Mouse (Mus musculus) midbrain, embryonic 11.5 days (tissue): ENCODE data around the gene Usp37. TPM values are rescaled to one million over a fixed set of nuclear protein-coding genes. Genes with fewer than 3 reads are reported as not detected.
"Not testable (repeated sequence)": the region's sequence is repeated elsewhere in the genome, so short reads cannot be mapped to it uniquely, and the experiment has no call there.

ENCODE experiments used
- ATAC-seq: fragments of 200-750 bp; cut with Nextera tagmentation; 2 replicates; pipeline ENCODE4 v1.8.0; 2017; ENCODE audit warnings: moderate TSS enrichment, moderate library complexity; ENCODE audit not compliant: low FRiP score
- DNase-seq: peaks from one replicate; pipeline ENCODE4 v3.0.0; 2015; ENCODE audit warnings: low spot score; ENCODE audit errors: missing footprints
- H3K27ac ChIP-seq: fragments of 300-500 bp; sonication (generic); 2 replicates; pipeline ENCODE4 v1.5.1; 2014; ENCODE audit warnings: low read depth, low read length
- H3K27me3 ChIP-seq: fragments of 300-500 bp; sonication (generic); 2 replicates; pipeline ENCODE4 v1.6.1; 2014; ENCODE audit warnings: mild to moderate bottlenecking, low read length, moderate library complexity, mixed read lengths; ENCODE audit not compliant: control insufficient read depth, insufficient read depth
- H3K36me3 ChIP-seq: fragments of 300-500 bp; sonication (generic); 2 replicates; pipeline ENCODE4 v1.6.1; 2014; ENCODE audit warnings: mild to moderate bottlenecking, low read length, moderate library complexity, mixed read lengths; ENCODE audit not compliant: control insufficient read depth, insufficient read depth
- H3K4me1 ChIP-seq: fragments of 300-500 bp; sonication (generic); 2 replicates; pipeline ENCODE4 v1.6.1; 2014; ENCODE audit warnings: low read length; ENCODE audit not compliant: control insufficient read depth, insufficient read depth
- H3K4me2 ChIP-seq: fragments of 300-500 bp; sonication (generic); 2 replicates; pipeline ENCODE4 v1.6.1; 2014; ENCODE audit warnings: mild to moderate bottlenecking, moderate library complexity
- H3K4me3 ChIP-seq: fragments of 300-500 bp; sonication (generic); 2 replicates; pipeline ENCODE4 v1.5.1; 2014; ENCODE audit warnings: low read depth, low read length
- H3K9ac ChIP-seq: fragments of 300-500 bp; sonication (generic); 2 replicates; pipeline ENCODE4 v1.6.1; 2014; ENCODE audit warnings: low read length
- H3K9me3 ChIP-seq: fragments of 300-500 bp; sonication (generic); 2 replicates; pipeline ENCODE4 v1.6.1; 2016; ENCODE audit warnings: low read length; ENCODE audit not compliant: control insufficient read depth
- WGBS: fragments of 180-500 bp; shearing (Covaris S2); extraction: QIAGEN DNeasy Blood & Tissue Kit; methylation state at CpG from one replicate; pipeline ENCODE4 v1.1.7; 2014; 5-methylcytosine and 5-hydroxymethylcytosine counted together
- polyA plus RNA-seq: library from polyadenylated mRNA; unstranded; fragments of >200 nt; fragmentation: Nextera tagmentation; extraction: Ambion mirVana; gene quantifications from 2 replicates; pipeline ENCODE4 v1.2.1, GENCODE M21; 2014

Gene Usp37
- polyA plus RNA-seq, 1 experiment from 2014 or later, result 46.9 TPM

GRCm38 (mm10) chr1:74411753-74412325 is 132.2 kb downstream of the Usp37 start:
- Histone ChIP-seq H3K9me3 (no peaks in the 10 kb centered on the region), H3K4me2 (no peak overlapping the region), H3K9ac (no peak overlapping the region), H3K36me3 (no peaks in the 10 kb centered on the region), H3K27ac (no peak overlapping the region), H3K27me3 (no peaks in the 10 kb centered on the region), H3K4me1 (no peaks in the 10 kb centered on the region), H3K4me3 (no peak overlapping the region)
- WGBS, result 53% methylated on average over 2 of the region's 2 CpGs
- DNase-seq, result no peak
- ATAC-seq, result no peak

GRCm38 (mm10) chr1:74408589-74409504 is 135.2 kb downstream of the Usp37 start, which contains the start of gene Vil1:
TSS of gene Vil1 (plus strand) at chr1:74409376.
- no peak within 1 kb of the TSS for H3K9ac ChIP-seq
- H3K4me2 ChIP-seq, result no peak within 1 kb of the TSS
- WGBS, result 66% methylated on average over 15 of the region's 15 CpGs
- no peak for ATAC-seq
- no peaks in the 10 kb centered on the region for H3K27me3 ChIP-seq
- DNase-seq, result no peak
- no peaks in the 10 kb centered on the region for H3K9me3 ChIP-seq
- H3K4me1 ChIP-seq, result no peaks in the 10 kb centered on the region
- no peaks in the 10 kb centered on the region for H3K36me3 ChIP-seq
- H3K27ac ChIP-seq, result no peak within 1 kb of the TSS
- H3K4me3 ChIP-seq, result no peak within 1 kb of the TSS

GRCm38 (mm10) chr1:74404206-74404605 is 139.9 kb downstream of the Usp37 start:
- Histone ChIP-seq H3K9me3 (no peaks in the 10 kb centered on the region), H3K27ac (no peak overlapping the region), H3K36me3 (no peaks in the 10 kb centered on the region), H3K4me3 (no peak overlapping the region), H3K27me3 (no peaks in the 10 kb centered on the region), H3K9ac (no peak overlapping the region), H3K4me1 (no peaks in the 10 kb centered on the region), H3K4me2 (no peak overlapping the region)
- 94% methylated on average over 4 of the region's 4 CpGs for WGBS
- DNase-seq (no peak), ATAC-seq (no peak)

DNA sequence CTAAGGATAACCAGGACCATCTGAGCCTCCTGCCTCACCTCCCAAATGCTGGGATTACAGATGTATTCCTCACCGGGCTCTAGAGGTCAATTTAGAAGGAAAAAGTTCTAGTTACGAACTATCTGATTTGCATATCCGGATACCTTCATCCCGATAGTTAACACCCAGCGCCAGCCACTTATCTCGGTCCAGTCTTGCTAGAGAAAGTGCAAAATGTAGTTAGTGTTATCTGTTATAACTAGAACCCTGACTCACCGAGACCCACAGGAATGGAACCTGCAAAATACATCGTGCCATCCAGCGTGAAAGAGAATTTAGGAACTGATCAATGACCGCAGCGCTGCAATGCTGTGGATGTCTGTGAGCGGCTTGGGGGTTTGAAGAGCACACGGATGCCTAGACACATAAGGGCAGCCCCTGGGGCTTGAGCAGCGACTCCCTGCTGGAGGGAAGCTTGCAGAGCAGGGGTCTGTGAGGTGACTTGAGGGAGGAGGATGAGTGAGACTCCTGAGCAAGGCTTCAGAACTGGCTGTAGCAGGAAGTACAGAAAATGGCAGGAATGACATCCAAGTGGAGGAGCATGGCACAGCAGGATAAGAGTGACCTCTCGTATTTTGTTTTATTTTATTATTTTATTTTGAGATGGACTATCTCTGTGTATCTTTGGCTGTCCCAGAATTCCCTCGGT is 142.9 kb downstream of the Usp37 start:
- no peak for DNase-seq
- no peak overlapping the region for H3K9ac ChIP-seq
- H3K9me3 ChIP-seq, result no peaks in the 10 kb centered on the region
- H3K27ac ChIP-seq, result no peak overlapping the region
- no peak overlapping the region for H3K4me3 ChIP-seq
- no peaks in the 10 kb centered on the region for H3K27me3 ChIP-seq
- no peak overlapping the region for H3K4me2 ChIP-seq
- ATAC-seq, result no peak
- peaks cover 2% of the 10 kb centered on the region; the same call in 1 of the 2 replicates for H3K4me1 ChIP-seq
- WGBS, result 58% methylated on average over 16 of the region's 16 CpGs
- no peaks in the 10 kb centered on the region for H3K36me3 ChIP-seq

DNA sequence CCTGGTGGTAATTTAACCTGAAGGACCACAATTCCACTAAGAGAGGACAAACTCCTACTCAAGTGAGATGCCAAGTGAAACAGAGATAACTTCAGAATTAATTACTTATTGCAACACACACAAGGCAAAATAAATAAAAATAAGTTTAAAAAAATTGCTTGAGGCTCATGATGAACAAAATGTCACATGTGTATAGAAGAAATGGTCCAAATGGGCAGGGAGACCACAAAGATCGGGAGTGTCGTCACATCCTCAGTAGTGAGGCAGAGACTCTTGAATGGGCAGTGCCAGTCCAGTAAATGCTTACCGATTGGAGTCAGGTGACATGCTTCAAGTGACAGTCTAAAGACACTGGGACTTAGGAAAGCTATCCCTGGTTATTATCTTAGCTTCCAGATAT is 143.6 kb downstream of the Usp37 start:
- WGBS, result 82% methylated on average over 3 of the region's 3 CpGs

GRCm38 (mm10) chr1:74397919-74398451 is 146.1 kb downstream of the Usp37 start:
- peaks cover 4% of the 10 kb centered on the region for H3K4me1 ChIP-seq
- peak overlapping the region; percentile 63 for H3K9ac ChIP-seq
- H3K36me3 ChIP-seq, result peaks cover 13% of the 10 kb centered on the region
- H3K4me2 ChIP-seq, result peak overlapping the region; percentile 76
- H3K27me3 ChIP-seq, result no peaks in the 10 kb centered on the region
- peak; percentile 94 for DNase-seq
- WGBS, result 4% methylated on average over 11 of the region's 11 CpGs
- peak; percentile 56 for ATAC-seq
- peak overlapping the region; percentile 40 for H3K4me3 ChIP-seq
- no peaks in the 10 kb centered on the region for H3K9me3 ChIP-seq
- peak overlapping the region; percentile 71 for H3K27ac ChIP-seq

More for the DNA sequence above, 143.6 kb downstream of the Usp37 start:
- Histone ChIP-seq H3K9me3 (no peaks in the 10 kb centered on the region), H3K36me3 (no peaks in the 10 kb centered on the region), H3K27ac (no peak overlapping the region), H3K4me2 (no peak overlapping the region), H3K9ac (no peak overlapping the region), H3K4me3 (no peak overlapping the region), H3K27me3 (no peaks in the 10 kb centered on the region), H3K4me1 (peaks cover 2% of the 10 kb centered on the region; the same call in 1 of the 2 replicates)
- no peak for ATAC-seq
- DNase-seq, result no peak

DNA sequence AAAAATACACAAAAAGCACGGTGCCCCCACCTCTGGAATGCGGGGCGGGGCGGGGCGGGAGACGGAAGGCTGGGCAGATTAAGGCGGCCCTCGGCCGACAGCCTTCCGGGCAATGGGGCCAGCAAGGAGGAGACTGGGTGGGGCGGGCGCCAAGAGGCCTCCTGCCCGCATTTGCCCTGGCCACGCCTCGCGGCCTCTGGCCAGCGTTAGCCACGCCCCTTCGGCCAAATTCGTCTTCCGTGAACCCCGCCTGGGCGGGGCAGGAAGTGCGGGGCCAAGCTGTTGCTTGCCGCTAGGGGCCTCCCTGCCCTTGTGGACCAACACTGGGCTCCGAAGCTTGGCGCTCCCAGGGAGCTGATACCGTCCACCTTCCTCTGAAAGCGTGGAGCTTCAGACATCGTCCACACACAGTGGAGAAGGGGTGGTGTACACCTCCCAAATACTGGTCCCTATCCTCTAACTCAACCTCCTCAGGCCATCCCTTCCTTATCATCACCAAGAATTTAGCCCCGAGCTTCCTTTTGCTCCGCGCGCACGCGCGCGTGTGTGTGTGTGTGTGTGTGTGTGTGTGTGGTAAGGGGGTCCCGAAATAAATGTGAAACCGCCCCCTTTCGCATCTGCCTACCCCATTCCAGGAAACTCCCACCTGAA is 146.7 kb downstream of the Usp37 start:
- Histone ChIP-seq H3K27ac (peak overlapping the region; percentile 71), H3K9me3 (no peaks in the 10 kb centered on the region), H3K9ac (peak overlapping the region; percentile 63), H3K4me1 (peaks cover 10% of the 10 kb centered on the region), H3K4me3 (peak overlapping the region; percentile 40), H3K36me3 (peaks cover 13% of the 10 kb centered on the region), H3K27me3 (no peaks in the 10 kb centered on the region), H3K4me2 (peak overlapping the region; percentile 76)
- ATAC-seq (peak; percentile 91), DNase-seq (peak; percentile 99)
- 0% methylated on average over 41 of the region's 41 CpGs for WGBS

DNA sequence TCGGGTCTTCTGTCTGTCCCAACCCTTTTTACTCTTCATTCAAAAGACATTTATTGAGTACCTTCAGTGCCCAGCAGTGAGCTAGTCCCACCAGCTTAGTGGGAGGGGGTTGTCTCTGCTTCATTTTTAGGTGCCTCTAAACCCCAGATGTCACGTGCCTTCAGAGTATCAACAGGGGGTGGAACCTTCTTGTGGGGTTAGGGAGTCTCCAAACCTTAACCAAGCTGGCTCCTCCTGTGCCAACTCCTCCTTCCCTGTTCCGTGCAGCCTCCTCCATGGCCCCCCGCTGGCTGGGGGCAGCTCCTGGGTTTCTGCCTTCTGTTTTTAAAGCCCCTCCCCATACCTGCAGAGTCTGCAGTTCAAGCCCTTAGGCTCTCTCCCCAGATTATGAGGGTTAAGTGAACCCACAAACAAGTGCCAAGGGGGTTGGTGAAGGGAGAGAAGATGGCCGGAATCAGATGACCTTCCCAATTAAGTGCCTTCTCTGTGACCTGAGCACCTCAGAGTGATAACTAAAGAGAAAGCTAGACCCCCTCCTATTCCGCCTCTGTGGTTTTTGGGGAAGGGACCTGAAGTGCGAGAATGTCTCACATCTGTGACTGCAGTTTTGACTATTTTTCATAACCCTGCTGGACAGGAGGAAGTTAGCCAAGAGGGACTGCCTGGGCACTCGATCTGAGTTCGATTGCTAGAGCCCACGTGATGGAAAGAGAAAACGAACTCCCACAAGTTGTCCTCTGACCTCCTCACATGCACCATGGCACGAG is 147.4 kb downstream of the Usp37 start:
- H3K36me3 ChIP-seq, result peaks cover 13% of the 10 kb centered on the region
- peaks cover 12% of the 10 kb centered on the region for H3K4me1 ChIP-seq
- not testable (repeated sequence) for ATAC-seq, H3K9me3 ChIP-seq, DNase-seq, H3K27ac ChIP-seq, H3K27me3 ChIP-seq
- WGBS, result 10% methylated on average over 12 of the region's 12 CpGs
- H3K4me2 ChIP-seq, result peak overlapping the region; percentile 76
- peak overlapping the region; percentile 40 for H3K4me3 ChIP-seq
- peak overlapping the region; percentile 63; the same call in 1 of the 2 replicates for H3K9ac ChIP-seq
